Mouse (Mus musculus): ENCODE results near the gene Pla1a.
"Not testable (repeated sequence)": the region's sequence is repeated elsewhere in the genome, so short reads cannot be mapped to it uniquely, and the experiment has no call there.

The Pla1a gene

GRCm38 (mm10) chr16:38451421-38452205, 18.7 kb upstream of the Pla1a start:
- Histone ChIP-seq H3K27me3 (ENCODE audit: control insufficient read depth, insufficient read depth, low read length, poor library complexity, severe bottlenecking) (no peaks in the 10 kb centered on the region), H3K36me3 (ENCODE audit: control insufficient read depth, insufficient read depth, low read length, poor library complexity, severe bottlenecking) (peaks cover 2% of the 10 kb centered on the region; the same call in 1 of the 2 replicates)
- no peak for DNase-seq (ENCODE audit: low read depth, low spot score)

GRCm38 (mm10) chr16:38450707-38451106, 17.8 kb upstream of the Pla1a start:
- Histone ChIP-seq H3K27me3 (ENCODE audit: control insufficient read depth, insufficient read depth, low read length, poor library complexity, severe bottlenecking) (no peaks in the 10 kb centered on the region), H3K36me3 (ENCODE audit: control insufficient read depth, insufficient read depth, low read length, poor library complexity, severe bottlenecking) (peaks cover 2% of the 10 kb centered on the region)
- no peak for DNase-seq (ENCODE audit: low read depth, low spot score)

- Histone ChIP-seq H3K36me3 (ENCODE audit: control insufficient read depth, insufficient read depth, low read length, poor library complexity, severe bottlenecking) (peaks cover 9% of the 10 kb centered on the region), H3K27me3 (ENCODE audit: control insufficient read depth, insufficient read depth, low read length, poor library complexity, severe bottlenecking) (no peaks in the 10 kb centered on the region)
- no peak for DNase-seq (ENCODE audit: low read depth, low spot score)
These were observed 15.5 kb upstream of the Pla1a start for GRCm38 (mm10) chr16:38448458-38448857.

GRCm38 (mm10) chr16:38447366-38447765, 14.4 kb upstream of the Pla1a start:
- no peak for DNase-seq (ENCODE audit: low read depth, low spot score)
- H3K36me3 ChIP-seq (ENCODE audit: control insufficient read depth, insufficient read depth, low read length, poor library complexity, severe bottlenecking), result peaks cover 9% of the 10 kb centered on the region
- no peaks in the 10 kb centered on the region for H3K27me3 ChIP-seq (ENCODE audit: control insufficient read depth, insufficient read depth, low read length, poor library complexity, severe bottlenecking)

- not testable (repeated sequence) for H3K27me3 ChIP-seq (ENCODE audit: control insufficient read depth, insufficient read depth, low read length, poor library complexity, severe bottlenecking)
These were observed 13.2 kb upstream of the Pla1a start for GRCm38 (mm10) chr16:38446141-38446540.

GRCm38 (mm10) chr16:38445576-38445975, 12.6 kb upstream of the Pla1a start:
- no peak for DNase-seq (ENCODE audit: low read depth, low spot score)
- Histone ChIP-seq H3K27me3 (ENCODE audit: control insufficient read depth, insufficient read depth, low read length, poor library complexity, severe bottlenecking) (no peaks in the 10 kb centered on the region), H3K36me3 (ENCODE audit: control insufficient read depth, insufficient read depth, low read length, poor library complexity, severe bottlenecking) (peaks cover 9% of the 10 kb centered on the region)

More at GRCm38 (mm10) chr16:38446141-38446540, 13.2 kb upstream of the Pla1a start:
- DNase-seq (ENCODE audit: low read depth, low spot score); H3K36me3 ChIP-seq (ENCODE audit: control insufficient read depth, insufficient read depth, low read length, poor library complexity, severe bottlenecking): not testable (repeated sequence)

GRCm38 (mm10) chr16:38445046-38445445, 12.1 kb upstream of the Pla1a start:
- Histone ChIP-seq H3K27me3 (ENCODE audit: control insufficient read depth, insufficient read depth, low read length, poor library complexity, severe bottlenecking) (no peaks in the 10 kb centered on the region), H3K36me3 (ENCODE audit: control insufficient read depth, insufficient read depth, low read length, poor library complexity, severe bottlenecking) (peaks cover 8% of the 10 kb centered on the region)
- no peak for DNase-seq (ENCODE audit: low read depth, low spot score)

GRCm38 (mm10) chr16:38443721-38444464, 10.9 kb upstream of the Pla1a start:
- no peak for DNase-seq (ENCODE audit: low read depth, low spot score)
- H3K27me3 ChIP-seq (ENCODE audit: control insufficient read depth, insufficient read depth, low read length, poor library complexity, severe bottlenecking), result no peaks in the 10 kb centered on the region; the same call in 1 of the 2 replicates
- H3K36me3 ChIP-seq (ENCODE audit: control insufficient read depth, insufficient read depth, low read length, poor library complexity, severe bottlenecking), result peaks cover 7% of the 10 kb centered on the region

- H3K27me3 ChIP-seq (ENCODE audit: control insufficient read depth, insufficient read depth, low read length, poor library complexity, severe bottlenecking), result no peaks in the 10 kb centered on the region; the same call in 1 of the 2 replicates
- peaks cover 7% of the 10 kb centered on the region; the same call in 1 of the 2 replicates for H3K36me3 ChIP-seq (ENCODE audit: control insufficient read depth, insufficient read depth, low read length, poor library complexity, severe bottlenecking)
- no peak for DNase-seq (ENCODE audit: low read depth, low spot score)
These were observed 9.3 kb upstream of the Pla1a start for GRCm38 (mm10) chr16:38442216-38442615.

GRCm38 (mm10) chr16:38441611-38442010, 8.7 kb upstream of the Pla1a start:
- peaks cover 7% of the 10 kb centered on the region; the same call in 1 of the 2 replicates for H3K36me3 ChIP-seq (ENCODE audit: control insufficient read depth, insufficient read depth, low read length, poor library complexity, severe bottlenecking)
- no peaks in the 10 kb centered on the region; the same call in 1 of the 2 replicates for H3K27me3 ChIP-seq (ENCODE audit: control insufficient read depth, insufficient read depth, low read length, poor library complexity, severe bottlenecking)
- DNase-seq (ENCODE audit: low read depth, low spot score), result no peak

- DNase-seq (ENCODE audit: low read depth, low spot score), result no peak
- Histone ChIP-seq H3K27me3 (ENCODE audit: control insufficient read depth, insufficient read depth, low read length, poor library complexity, severe bottlenecking) (no peaks in the 10 kb centered on the region; the same call in 1 of the 2 replicates), H3K36me3 (ENCODE audit: control insufficient read depth, insufficient read depth, low read length, poor library complexity, severe bottlenecking) (peaks cover 5% of the 10 kb centered on the region; the same call in 1 of the 2 replicates)
These were observed 7.5 kb upstream of the Pla1a start for GRCm38 (mm10) chr16:38440403-38440802.

- no peaks in the 10 kb centered on the region; the same call in 1 of the 2 replicates for H3K27me3 ChIP-seq (ENCODE audit: control insufficient read depth, insufficient read depth, low read length, poor library complexity, severe bottlenecking)
- no peak for DNase-seq (ENCODE audit: low read depth, low spot score)
These were observed 6.2 kb upstream of the Pla1a start for GRCm38 (mm10) chr16:38439190-38439589.

GRCm38 (mm10) chr16:38434295-38434795, 1.4 kb upstream of the Pla1a start:
- H3K27me3 ChIP-seq (ENCODE audit: control insufficient read depth, insufficient read depth, low read length, poor library complexity, severe bottlenecking), result no peaks in the 10 kb centered on the region

More at GRCm38 (mm10) chr16:38439190-38439589, 6.2 kb upstream of the Pla1a start:
- no peaks in the 10 kb centered on the region for H3K36me3 ChIP-seq (ENCODE audit: control insufficient read depth, insufficient read depth, low read length, poor library complexity, severe bottlenecking)

GRCm38 (mm10) chr16:38433514-38433913, 569 bp upstream of the Pla1a start:
- H3K36me3 ChIP-seq (ENCODE audit: control insufficient read depth, insufficient read depth, low read length, poor library complexity, severe bottlenecking), result no peaks in the 10 kb centered on the region
- H3K27me3 ChIP-seq (ENCODE audit: control insufficient read depth, insufficient read depth, low read length, poor library complexity, severe bottlenecking), result no peaks in the 10 kb centered on the region
- no peak for DNase-seq (ENCODE audit: low read depth, low spot score)

More at GRCm38 (mm10) chr16:38434295-38434795, 1.4 kb upstream of the Pla1a start:
- DNase-seq (ENCODE audit: low read depth, low spot score), result no peak
- H3K36me3 ChIP-seq (ENCODE audit: control insufficient read depth, insufficient read depth, low read length, poor library complexity, severe bottlenecking), result no peaks in the 10 kb centered on the region

Data from splenic B cell, adult 2 months (primary cell).